Mouse (Mus musculus) cerebellum, adult 2 months (tissue): ENCODE results near the gene Cd8a. TPM values are rescaled to one million over a fixed set of nuclear protein-coding genes. Genes with fewer than 3 reads are reported as not detected.

Source experiments
- DNase-seq, 2 experiments: peaks; one replicate each; pipeline ENCODE4 v3.0.0; 2021
- H3K27ac ChIP-seq: fragments of 200-500 bp; 2 replicates; pipeline ENCODE4 v1.5.1; 2012; ENCODE audit warnings: low read length, control low read depth, inconsistent platforms; ENCODE audit not compliant: insufficient read depth
- H3K27me3 ChIP-seq: fragments of 200-500 bp; 2 replicates; pipeline ENCODE4 v1.6.1; 2012; ENCODE audit warnings: inconsistent platforms, mild to moderate bottlenecking, low read length, moderate library complexity; ENCODE audit not compliant: control insufficient read depth, insufficient read depth
- H3K4me1 ChIP-seq: fragments of 200-500 bp; 2 replicates; pipeline ENCODE4 v1.6.1; 2011; ENCODE audit warnings: low read length; ENCODE audit not compliant: control insufficient read depth, insufficient read depth
- H3K4me3 ChIP-seq: fragments of 200-500 bp; replicated peaks from 2 replicates; pipeline ENCODE3; 2011; ENCODE audit warnings: mild to moderate bottlenecking, low read depth, low read length, control low read depth; ENCODE audit not compliant: insufficient read depth
- CTCF ChIP-seq: fragments of 200-500 bp; IDR thresholded peaks from 2 replicates; pipeline ENCODE4 v1.5.1; 2011; ENCODE audit warnings: low read depth, mild to moderate bottlenecking, control low read depth, low read length, moderate library complexity, borderline replicate concordance; ENCODE audit not compliant: insufficient read depth
- POLR2A ChIP-seq: fragments of 200-500 bp; IDR thresholded peaks from 2 replicates; pipeline ENCODE4 v1.6.1; 2011; ENCODE audit warnings: low read length, control low read depth, borderline replicate concordance; ENCODE audit not compliant: insufficient read depth
- WGBS: fragments of 180-500 bp; shearing (Covaris S2); methylation state at CpG from one replicate; pipeline ENCODE4 v1.1.7; 2018; 5-methylcytosine and 5-hydroxymethylcytosine counted together
- polyA plus RNA-seq: library from polyadenylated mRNA; depleted of rRNA; stranded (reverse); fragments of >200 nt; gene quantifications from 2 replicates; pipeline ENCODE4 v1.2.3, GENCODE M21; 2012

Cd8a gene
- polyA plus RNA-seq, 1 experiment = 0.03 TPM

DNA sequence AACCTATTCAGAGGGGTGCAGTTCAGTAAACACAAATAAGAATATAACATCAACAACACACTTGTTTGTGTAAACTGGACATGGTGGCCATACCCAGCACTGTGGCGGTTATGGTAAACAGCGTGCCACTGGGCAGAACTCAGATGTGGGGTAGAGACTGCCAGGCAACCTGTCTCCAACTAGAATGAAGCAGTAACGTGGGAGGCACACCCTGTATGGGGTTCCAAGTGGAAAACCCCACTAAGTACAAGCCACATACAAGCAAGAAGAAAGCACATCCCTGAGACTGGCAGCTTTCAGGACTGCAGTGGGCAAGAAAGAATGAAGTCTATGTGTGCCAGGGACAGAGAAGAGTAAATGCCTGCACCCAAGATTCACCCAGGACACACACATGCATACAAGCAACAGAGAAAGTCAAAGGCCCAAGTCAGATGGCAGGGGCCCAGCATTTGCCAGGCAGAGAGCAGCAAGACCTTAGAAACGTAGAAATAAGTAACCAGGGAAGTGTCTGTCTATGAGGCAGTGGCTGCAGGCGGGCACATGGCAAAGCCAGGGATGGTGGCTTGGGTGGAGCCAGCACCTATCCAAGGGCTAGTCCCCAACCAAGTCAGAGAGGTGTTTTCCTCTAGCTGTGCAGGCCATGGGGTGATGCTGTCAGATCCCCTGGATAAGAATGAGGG is 1.0 kb upstream of the Cd8a start:
- H3K4me1 ChIP-seq = no peaks in the 10 kb centered on the region
- H3K27ac ChIP-seq = no peak overlapping the region
- WGBS = 81% methylated on average over 5 of the region's 5 CpGs
- no peak for DNase-seq
- H3K27me3 ChIP-seq = no peaks in the 10 kb centered on the region
- no peak overlapping the region for H3K4me3 ChIP-seq
- TF ChIP-seq POLR2A (no peak), CTCF (no peak)

DNA sequence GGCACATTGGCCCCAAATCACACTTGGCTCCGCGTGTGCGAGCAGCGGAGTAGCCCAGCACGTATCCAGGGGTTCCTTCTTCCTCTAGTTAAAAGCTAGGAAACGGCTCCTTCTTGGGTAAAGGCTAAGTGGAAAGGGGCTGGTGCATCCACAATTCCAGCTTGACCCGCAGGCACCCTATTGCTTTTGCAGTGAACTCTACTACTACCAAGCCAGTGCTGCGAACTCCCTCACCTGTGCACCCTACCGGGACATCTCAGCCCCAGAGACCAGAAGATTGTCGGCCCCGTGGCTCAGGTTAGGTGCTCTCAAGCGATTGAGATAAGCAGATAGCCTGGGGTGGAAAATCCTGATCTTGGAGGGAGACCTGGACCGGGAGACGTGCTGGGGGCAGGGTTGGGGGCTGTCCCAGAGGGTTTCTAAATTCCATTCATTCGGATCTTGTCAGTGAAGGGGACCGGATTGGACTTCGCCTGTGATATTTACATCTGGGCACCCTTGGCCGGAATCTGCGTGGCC is 1.1 kb downstream of the Cd8a start:
- Histone ChIP-seq H3K27ac (no peak overlapping the region), H3K4me3 (no peak overlapping the region), H3K4me1 (no peaks in the 10 kb centered on the region), H3K27me3 (no peaks in the 10 kb centered on the region)
- WGBS = 88% methylated on average over 19 of the region's 19 CpGs
- no peak for DNase-seq
- TF ChIP-seq POLR2A (no peak), CTCF (no peak)

DNA sequence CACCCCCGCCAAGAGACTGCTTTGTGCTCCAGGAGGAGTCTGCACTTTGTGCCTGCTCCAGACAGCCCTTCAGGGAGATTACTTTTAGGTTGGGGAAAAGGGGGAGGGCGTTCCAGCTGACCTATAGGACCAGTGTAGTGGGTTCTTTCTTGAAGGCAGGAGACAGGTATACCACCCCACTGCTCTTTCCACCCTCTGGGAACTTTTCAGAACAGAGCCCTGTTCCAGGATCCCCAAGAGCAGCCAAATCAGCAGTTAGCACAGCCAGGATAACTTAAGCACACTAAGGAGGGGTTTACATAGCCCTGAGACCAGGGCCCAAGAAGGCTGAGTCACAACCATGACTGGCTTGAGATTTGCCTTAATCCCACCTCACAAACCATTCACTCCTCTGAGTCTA is 1.7 kb downstream of the Cd8a start:
- no peak overlapping the region for H3K4me3 ChIP-seq
- 81% methylated on average over 2 of the region's 2 CpGs for WGBS
- no peak for DNase-seq
- TF ChIP-seq CTCF (no peak), POLR2A (no peak)
- no peak overlapping the region for H3K27ac ChIP-seq
- H3K27me3 ChIP-seq = no peaks in the 10 kb centered on the region
- H3K4me1 ChIP-seq = no peaks in the 10 kb centered on the region

DNA sequence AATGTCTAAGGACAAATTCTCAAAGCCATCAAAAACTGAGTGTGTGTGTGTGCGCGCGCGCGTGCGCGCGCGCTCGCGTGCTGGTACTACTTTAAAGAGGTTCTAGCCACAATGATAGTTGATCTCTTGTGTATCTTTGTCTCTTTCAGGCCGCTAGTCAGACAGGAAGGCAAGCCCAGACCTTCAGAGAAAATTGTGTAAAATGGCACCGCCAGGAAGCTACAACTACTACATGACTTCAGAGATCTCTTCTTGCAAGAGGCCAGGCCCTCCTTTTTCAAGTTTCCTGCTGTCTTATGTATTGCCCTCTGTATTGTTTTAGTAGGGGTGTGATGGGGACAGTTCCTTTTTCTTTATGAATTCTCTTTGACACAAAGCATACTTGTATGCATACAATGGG is 3.5 kb downstream of the Cd8a start:
- whole genome bisulfite sequencing = 98% methylated on average over 13 of the region's 13 CpGs
- no peak overlapping the region for H3K27ac ChIP-seq
- H3K4me3 ChIP-seq = no peak overlapping the region
- no peak for DNase-seq
- no peak for TF ChIP-seq CTCF
- TF ChIP-seq POLR2A = no peak
- no peaks in the 10 kb centered on the region for H3K4me1 ChIP-seq
- H3K27me3 ChIP-seq = no peaks in the 10 kb centered on the region

DNA sequence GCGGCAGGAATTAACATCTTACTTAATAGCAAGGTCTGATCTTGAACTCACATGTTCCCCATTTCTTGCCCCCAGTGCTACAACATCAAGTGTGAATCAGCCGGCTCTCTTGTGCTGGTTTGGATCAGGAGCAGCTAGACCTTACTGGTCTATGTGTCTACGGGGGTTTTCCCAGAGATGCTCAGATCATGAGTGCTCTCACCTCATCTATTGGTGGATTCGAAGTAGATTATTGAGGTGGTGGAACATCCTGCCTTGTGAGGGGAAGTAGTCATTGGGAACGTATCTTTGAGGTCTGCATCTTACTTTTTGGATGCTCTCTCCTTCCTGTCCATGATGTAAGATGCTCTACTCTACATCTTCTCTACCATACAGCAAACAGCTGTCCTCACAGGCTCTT is 8.4 kb downstream of the Cd8a start:
- H3K4me3 ChIP-seq = no peak overlapping the region
- DNase-seq = no peak
- no peak overlapping the region for H3K27ac ChIP-seq
- WGBS = 96% methylated on average over 5 of the region's 5 CpGs
- TF ChIP-seq POLR2A = no peak
- TF ChIP-seq CTCF = no peak
- H3K27me3 ChIP-seq = no peaks in the 10 kb centered on the region
- H3K4me1 ChIP-seq = no peaks in the 10 kb centered on the region

GRCm38 (mm10) chr6:71390496-71390895 is 17.3 kb downstream of the Cd8a start:
- 13% methylated on average over 2 of the region's 2 CpGs for WGBS
- TF ChIP-seq POLR2A = peak; percentile 37; the same call in 1 of the 2 replicates
- no peak for TF ChIP-seq CTCF
- H3K4me1 ChIP-seq = peaks cover 8% of the 10 kb centered on the region
- no peak overlapping the region for H3K4me3 ChIP-seq
- H3K27ac ChIP-seq = peak overlapping the region; percentile 60; the same call in 1 of the 2 replicates
- peak; percentile 73 to 91 for DNase-seq
- H3K27me3 ChIP-seq = no peaks in the 10 kb centered on the region

GRCm38 (mm10) chr6:71396016-71396415 is 22.8 kb downstream of the Cd8a start:
- no peak overlapping the region for H3K27ac ChIP-seq
- no peak for TF ChIP-seq CTCF
- no peak for TF ChIP-seq POLR2A
- no peak for DNase-seq
- 89% methylated on average over 1 of the region's 1 CpGs for WGBS
- H3K27me3 ChIP-seq = no peaks in the 10 kb centered on the region
- H3K4me1 ChIP-seq = peaks cover 21% of the 10 kb centered on the region
- H3K4me3 ChIP-seq = no peak overlapping the region

- 46% methylated on average over 6 of the region's 6 CpGs for WGBS
- peak; percentile 51 to 68 for DNase-seq
- no peak overlapping the region for H3K27ac ChIP-seq
- no peak overlapping the region for H3K4me3 ChIP-seq
- no peaks in the 10 kb centered on the region for H3K27me3 ChIP-seq
- no peak for TF ChIP-seq POLR2A
- no peak for TF ChIP-seq CTCF
- peaks cover 17% of the 10 kb centered on the region for H3K4me1 ChIP-seq
Observed at GRCm38 (mm10) chr6:71396761-71397160, 23.5 kb downstream of the Cd8a start.
